ENCODE assay signal across 9 mouse cellular contexts in the genomic region with DNA sequence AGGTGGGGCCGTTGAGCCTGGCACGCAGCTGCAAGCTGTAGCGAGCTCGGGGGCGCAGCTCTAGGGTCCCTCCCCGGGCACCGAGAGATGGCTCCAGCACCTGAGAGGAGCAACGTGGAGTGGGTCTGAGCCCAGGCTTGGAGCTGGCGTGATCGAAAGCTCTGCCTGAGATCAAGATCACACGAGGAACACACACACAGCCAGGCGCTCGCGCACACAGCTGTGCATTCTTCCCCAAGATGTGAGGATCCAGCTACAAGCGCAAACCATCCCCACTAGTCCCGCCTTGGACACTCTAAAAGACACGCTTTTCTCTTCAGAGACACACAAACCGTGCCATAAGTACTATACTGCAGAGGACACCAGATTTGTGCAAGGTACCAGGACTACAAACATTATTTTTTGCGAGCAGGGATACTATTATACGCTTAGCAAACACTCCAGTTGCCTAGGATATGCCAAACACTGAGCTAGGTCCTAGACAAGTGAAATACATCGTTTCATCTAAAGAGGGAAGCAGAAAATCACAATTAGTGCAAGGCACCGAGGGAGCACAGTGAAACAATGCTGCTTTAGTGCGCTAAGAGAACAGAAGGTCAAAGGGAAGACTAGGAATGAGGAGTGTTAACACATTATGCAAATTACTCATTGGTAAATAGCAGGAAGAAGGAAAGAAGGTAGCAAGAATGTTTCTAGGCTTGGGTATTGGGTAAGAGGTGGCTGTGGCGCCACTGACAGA. TPM values are rescaled to one million over a fixed set of nuclear protein-coding genes. Genes with fewer than 3 reads are reported as not detected.
DNase-seq lines count a peak whose midpoint lies in the region; ATAC-seq and TF ChIP-seq lines count a peak whose summit lies in the region.
"Had no signal": no experiment of that assay in that cellular context is flagged by ENCODE, and none has a peak within 500 bp of the region (broad histone marks: within the 10 kb centered on the region; RNA-seq: fewer than 3 reads in every experiment).

No protein-coding gene starts in this region.

- no peak for DNase-seq in lung, embryonic 14.5 days
- DNase-seq in lung, postnatal 14 days, result no peak
- DNase-seq in frontal cortex, postnatal 14 days (ENCODE audit: low spot score in 2 of 2), result no peak
- DNase-seq in spleen, adult 12 weeks (ENCODE audit: low spot score), result no peak
- DNase-seq in thymus, postnatal 25 days, result no peak

- H3K9ac ChIP-seq in lung, embryonic 14.5 days, result peak overlapping the region; percentile 27; the same call in 1 of the 2 replicates
- peak overlapping the region; percentile 58 for H3K9ac ChIP-seq in forebrain, embryonic 13.5 days
- no peak overlapping the region for H3K9ac ChIP-seq in liver, embryonic 15.5 days
- no peak overlapping the region for H3K9ac ChIP-seq in stomach, embryonic 15.5 days

- H3K4me1 ChIP-seq in lung, embryonic 14.5 days (ENCODE audit: insufficient read depth), result no peaks in the 10 kb centered on the region
- peaks cover 10% of the 10 kb centered on the region for H3K4me1 ChIP-seq in forebrain, embryonic 13.5 days
- peaks cover 7% of the 10 kb centered on the region for H3K4me1 ChIP-seq in liver, embryonic 15.5 days (replicated peaks)
- H3K4me1 ChIP-seq in stomach, embryonic 15.5 days, result peaks cover 7% of the 10 kb centered on the region; the same call in 1 of the 2 replicates

- peak overlapping the region; percentile 31 for H3K4me3 ChIP-seq in lung, embryonic 14.5 days (ENCODE audit: low read depth, low read length)
- peak overlapping the region; percentile 37 for H3K4me3 ChIP-seq in forebrain, embryonic 13.5 days
- peak overlapping the region; percentile 22; the same call in 1 of the 2 replicates for H3K4me3 ChIP-seq in liver, embryonic 15.5 days (replicated peaks)
- peak overlapping the region; percentile 35 for H3K4me3 ChIP-seq in stomach, embryonic 15.5 days (replicated peaks)
- H3K4me3 ChIP-seq: megakaryocyte, embryonic 14.5 days had no signal

- no peak for TF ChIP-seq CTCF in lung, embryonic 14.5 days (IDR thresholded peaks at IDR 0.05; ENCODE audit: low read depth)

- no peaks in the 10 kb centered on the region for H3K36me3 ChIP-seq in lung, embryonic 14.5 days (ENCODE audit: insufficient read depth)
- H3K36me3 ChIP-seq in forebrain, embryonic 13.5 days (ENCODE audit: poor library complexity, severe bottlenecking), result no peaks in the 10 kb centered on the region
- no peaks in the 10 kb centered on the region for H3K36me3 ChIP-seq in liver, embryonic 15.5 days (replicated peaks)
- H3K36me3 ChIP-seq in stomach, embryonic 15.5 days, result no peaks in the 10 kb centered on the region

- ATAC-seq in lung, embryonic 14.5 days (ENCODE audit: insufficient read depth), result peak; percentile 28; the same call in 1 of the 2 replicates
- ATAC-seq in forebrain, embryonic 13.5 days, result no peak
- no peak for ATAC-seq in liver, embryonic 15.5 days (ENCODE audit: insufficient read depth)
- ATAC-seq in stomach, embryonic 15.5 days (ENCODE audit: insufficient read depth, low FRiP score, low read depth), result no peak

- peak overlapping the region; percentile 65 for H3K4me2 ChIP-seq in lung, embryonic 14.5 days
- H3K4me2 ChIP-seq in forebrain, embryonic 13.5 days, result peak overlapping the region; percentile 66
- peak overlapping the region; percentile 50 for H3K4me2 ChIP-seq in liver, embryonic 15.5 days
- peak overlapping the region; percentile 75 for H3K4me2 ChIP-seq in stomach, embryonic 15.5 days

- H3K27ac ChIP-seq in lung, embryonic 14.5 days (ENCODE audit: low read depth), result no peak overlapping the region
- no peak overlapping the region for H3K27ac ChIP-seq in forebrain, embryonic 13.5 days
- H3K27ac ChIP-seq in liver, embryonic 15.5 days (replicated peaks), result no peak overlapping the region
- no peak overlapping the region for H3K27ac ChIP-seq in stomach, embryonic 15.5 days

- H3K27me3 ChIP-seq in lung, embryonic 14.5 days (ENCODE audit: insufficient read depth, low read length), result no peaks in the 10 kb centered on the region
- 0 out of 2 replicates have a peak, but pooled peaks cover 2% of the 10 kb centered on the region for H3K27me3 ChIP-seq in forebrain, embryonic 13.5 days
- no peaks in the 10 kb centered on the region for H3K27me3 ChIP-seq in liver, embryonic 15.5 days
- no peaks in the 10 kb centered on the region for H3K27me3 ChIP-seq in stomach, embryonic 15.5 days (replicated peaks)
- H3K27me3 ChIP-seq: megakaryocyte, embryonic 14.5 days had no signal

- 26% methylated on average over 24 of the region's 24 CpGs for WGBS in lung, embryonic 14.5 days
- 24% methylated on average over 24 of the region's 24 CpGs for WGBS in forebrain, embryonic 13.5 days
- WGBS in liver, embryonic 15.5 days (ENCODE audit: insufficient replicate concordance), result 63% methylated on average over 24 of the region's 24 CpGs
- 36% methylated on average over 24 of the region's 24 CpGs for WGBS in stomach, embryonic 15.5 days

- no peaks in the 10 kb centered on the region for H3K9me3 ChIP-seq in lung, embryonic 14.5 days (ENCODE audit: low read depth, low read length)
- no peaks in the 10 kb centered on the region for H3K9me3 ChIP-seq in forebrain, embryonic 13.5 days (replicated peaks)
- no peaks in the 10 kb centered on the region for H3K9me3 ChIP-seq in liver, embryonic 15.5 days (replicated peaks)
- no peaks in the 10 kb centered on the region for H3K9me3 ChIP-seq in stomach, embryonic 15.5 days
- H3K9me3 ChIP-seq: megakaryocyte, embryonic 14.5 days had no signal

RNA-seq across cellular contexts. Expression of gene Cdc20, which starts 9.4 kb away (rescaled TPM):
- 324 and 332 TPM in 2 replicates for polyA plus RNA-seq in lung, embryonic 14.5 days (2014; fragmentation: Nextera tagmentation; extraction: Ambion mirVana)
- 251 and 259 TPM in 2 replicates for polyA plus RNA-seq in forebrain, embryonic 13.5 days (2015; fragmentation: Nextera tagmentation; extraction: Ambion mirVana)
- polyA plus RNA-seq in liver, embryonic 15.5 days (2015; fragmentation: Nextera tagmentation; extraction: Ambion mirVana), result 170 and 187 TPM in 2 replicates
- polyA plus RNA-seq in stomach, embryonic 15.5 days (2015; fragmentation: Nextera tagmentation; extraction: Ambion mirVana), result 220 and 224 TPM in 2 replicates

RNA-seq across cellular contexts. Expression of gene Mpl, which starts 10.7 kb away (rescaled TPM):
- polyA plus RNA-seq in lung, embryonic 14.5 days (2014; fragmentation: Nextera tagmentation; extraction: Ambion mirVana), result 1.3 and 1.8 TPM in 2 replicates
- polyA plus RNA-seq in forebrain, embryonic 13.5 days (2015; fragmentation: Nextera tagmentation; extraction: Ambion mirVana), result 0.08 and 0.37 TPM in 2 replicates
- polyA plus RNA-seq in liver, embryonic 15.5 days (2015; fragmentation: Nextera tagmentation; extraction: Ambion mirVana), result 6.3 and 7.3 TPM in 2 replicates
- 0.28 and 0.45 TPM in 2 replicates for polyA plus RNA-seq in stomach, embryonic 15.5 days (2015; fragmentation: Nextera tagmentation; extraction: Ambion mirVana)

RNA-seq across cellular contexts. Expression of gene Elovl1, which starts 18.7 kb away (rescaled TPM):
- 96.5 and 97.8 TPM in 2 replicates for polyA plus RNA-seq in lung, embryonic 14.5 days (2014; fragmentation: Nextera tagmentation; extraction: Ambion mirVana)
- 24.1 and 24.3 TPM in 2 replicates for polyA plus RNA-seq in forebrain, embryonic 13.5 days (2015; fragmentation: Nextera tagmentation; extraction: Ambion mirVana)
- polyA plus RNA-seq in liver, embryonic 15.5 days (2015; fragmentation: Nextera tagmentation; extraction: Ambion mirVana), result 83.4 and 93.5 TPM in 2 replicates
- 128 and 136 TPM in 2 replicates for polyA plus RNA-seq in stomach, embryonic 15.5 days (2015; fragmentation: Nextera tagmentation; extraction: Ambion mirVana)

RNA-seq across cellular contexts. Expression of gene Med8, which starts 37.4 kb away (rescaled TPM):
- 94.1 and 96.4 TPM in 2 replicates for polyA plus RNA-seq in lung, embryonic 14.5 days (2014; fragmentation: Nextera tagmentation; extraction: Ambion mirVana)
- 143 and 144 TPM in 2 replicates for polyA plus RNA-seq in forebrain, embryonic 13.5 days (2015; fragmentation: Nextera tagmentation; extraction: Ambion mirVana)
- polyA plus RNA-seq in liver, embryonic 15.5 days (2015; fragmentation: Nextera tagmentation; extraction: Ambion mirVana), result 65.5 and 73.5 TPM in 2 replicates
- polyA plus RNA-seq in stomach, embryonic 15.5 days (2015; fragmentation: Nextera tagmentation; extraction: Ambion mirVana), result 99.8 and 101 TPM in 2 replicates

RNA-seq across cellular contexts. Expression of gene Szt2, which starts 37.5 kb away (rescaled TPM):
- 11.1 and 11.7 TPM in 2 replicates for polyA plus RNA-seq in lung, embryonic 14.5 days (2014; fragmentation: Nextera tagmentation; extraction: Ambion mirVana)
- polyA plus RNA-seq in forebrain, embryonic 13.5 days (2015; fragmentation: Nextera tagmentation; extraction: Ambion mirVana), result 10.0 and 12.6 TPM in 2 replicates
- 2.4 and 2.5 TPM in 2 replicates for polyA plus RNA-seq in liver, embryonic 15.5 days (2015; fragmentation: Nextera tagmentation; extraction: Ambion mirVana)
- polyA plus RNA-seq in stomach, embryonic 15.5 days (2015; fragmentation: Nextera tagmentation; extraction: Ambion mirVana), result 4.8 and 7.0 TPM in 2 replicates

Comparison
In these comparisons a context has a peak if more than half of its experiments do, and no peak if none do; other contexts are left out.
1. H3K9ac ChIP-seq: peak in lung, embryonic 14.5 days (single experiment) and forebrain, embryonic 13.5 days (single experiment); none in liver, embryonic 15.5 days (single experiment) and stomach, embryonic 15.5 days (single experiment).
2. Peak in every context shown above with its lines, with median percentiles within 50 percentile points of each other: H3K4me2 ChIP-seq and H3K4me3 ChIP-seq.